Comparison of ENCODE assay signal across 8 mouse cellular contexts in genomic region chr13:99413481-99414351, GRCm38 (mm10).
A peak's percentile ranks its signal among the peaks of the same experiment; 100 is the strongest.
DNase-seq lines count a peak whose midpoint lies in the region; ATAC-seq lines count a peak whose summit lies in the region.
"Had no signal": no experiment of that assay in that cellular context is flagged by ENCODE, and none has a peak within 500 bp of the region (broad histone marks: within the 10 kb centered on the region; RNA-seq: fewer than 3 reads in every experiment).

No protein-coding gene starts in this region.

- WGBS in kidney, embryonic 16.5 days, result 43% methylated on average over 13 of the region's 13 CpGs
- WGBS in embryonic facial prominence, embryonic 13.5 days, result 30% methylated on average over 13 of the region's 13 CpGs
- 32% methylated on average over 13 of the region's 13 CpGs for WGBS in limb, embryonic 15.5 days

- H3K9ac ChIP-seq in kidney, embryonic 16.5 days (replicated peaks; ENCODE audit: low read length), result no peak overlapping the region; the same call in 1 of the 2 replicates
- 0 out of 2 replicates have a peak overlapping the region, but pooled peaks have one; percentile 40 for H3K9ac ChIP-seq in embryonic facial prominence, embryonic 13.5 days
- H3K9ac ChIP-seq in limb, embryonic 15.5 days, result no peak overlapping the region
- H3K9ac ChIP-seq: liver, embryonic 14.5 days had no signal

- peak; percentile 82 for ATAC-seq in kidney, embryonic 16.5 days (ENCODE audit: low FRiP score, low TSS enrichment)
- no peak; the same call in 1 of the 2 replicates for ATAC-seq in embryonic facial prominence, embryonic 13.5 days (ENCODE audit: insufficient number of reproducible peaks, insufficient read depth, low FRiP score, low TSS enrichment, low read depth)
- ATAC-seq in limb, embryonic 15.5 days (ENCODE audit: insufficient number of reproducible peaks, low FRiP score, low TSS enrichment, low read depth), result 0 out of 2 replicates have a peak, but pooled peaks have one; percentile 42

- no peak for DNase-seq in kidney, postnatal 4 days
- DNase-seq in embryo, embryonic 10 days (ENCODE audit: low spot score), result peak; percentile 81
- no peak for DNase-seq in ovary, postnatal 14 days (ENCODE audit: low spot score)
- no peak for DNase-seq in cerebellum, postnatal 14 days

- H3K9me3 ChIP-seq in kidney, embryonic 16.5 days (ENCODE audit: low read length), result no peaks in the 10 kb centered on the region
- H3K9me3 ChIP-seq in embryonic facial prominence, embryonic 13.5 days, result no peaks in the 10 kb centered on the region
- no peaks in the 10 kb centered on the region for H3K9me3 ChIP-seq in limb, embryonic 15.5 days

- no peak overlapping the region for H3K4me2 ChIP-seq in kidney, embryonic 16.5 days (replicated peaks; ENCODE audit: low read depth, low read length)
- H3K4me2 ChIP-seq in embryonic facial prominence, embryonic 13.5 days, result no peak overlapping the region
- H3K4me2 ChIP-seq in limb, embryonic 15.5 days, result no peak overlapping the region

- H3K4me3 ChIP-seq in kidney, embryonic 16.5 days (ENCODE audit: low read length), result no peak overlapping the region
- no peak overlapping the region for H3K4me3 ChIP-seq in embryonic facial prominence, embryonic 13.5 days
- no peak overlapping the region for H3K4me3 ChIP-seq in limb, embryonic 15.5 days

- H3K4me1 ChIP-seq in kidney, embryonic 16.5 days (ENCODE audit: insufficient read depth, low read length), result peaks cover 40% of the 10 kb centered on the region
- peaks cover 50% of the 10 kb centered on the region for H3K4me1 ChIP-seq in embryonic facial prominence, embryonic 13.5 days
- H3K4me1 ChIP-seq in limb, embryonic 15.5 days, result peaks cover 21% of the 10 kb centered on the region

- H3K36me3 ChIP-seq in kidney, embryonic 16.5 days (ENCODE audit: insufficient read depth, low read length), result peaks cover 16% of the 10 kb centered on the region
- peaks cover 53% of the 10 kb centered on the region for H3K36me3 ChIP-seq in embryonic facial prominence, embryonic 13.5 days
- H3K36me3 ChIP-seq in limb, embryonic 15.5 days, result peaks cover 55% of the 10 kb centered on the region

- no peaks in the 10 kb centered on the region for H3K27me3 ChIP-seq in kidney, embryonic 16.5 days (ENCODE audit: insufficient read depth, low read length)
- H3K27me3 ChIP-seq in embryonic facial prominence, embryonic 13.5 days, result no peaks in the 10 kb centered on the region
- no peaks in the 10 kb centered on the region for H3K27me3 ChIP-seq in limb, embryonic 15.5 days

- peak overlapping the region; percentile 84 for H3K27ac ChIP-seq in kidney, embryonic 16.5 days (ENCODE audit: low read length)
- H3K27ac ChIP-seq in embryonic facial prominence, embryonic 13.5 days, result peak overlapping the region; percentile 66
- H3K27ac ChIP-seq in limb, embryonic 15.5 days, result peak overlapping the region; percentile 67
- H3K27ac ChIP-seq: liver, embryonic 14.5 days had no signal
